Mouse (Mus musculus) stomach, adult 2 months (tissue): ENCODE data around the gene Chst2. TPM values are rescaled to one million over a fixed set of nuclear protein-coding genes. Genes with fewer than 3 reads are reported as not detected.

ENCODE experiments used
- polyA plus RNA-seq: library from polyadenylated mRNA; depleted of rRNA; stranded (reverse); fragments of >200 nt; gene quantifications from 2 replicates; pipeline ENCODE4 v1.2.3, GENCODE M21; 2012; rRNA removed

Gene Chst2
- 0.58 and 0.60 TPM in 2 replicates for polyA plus RNA-seq

DNA sequence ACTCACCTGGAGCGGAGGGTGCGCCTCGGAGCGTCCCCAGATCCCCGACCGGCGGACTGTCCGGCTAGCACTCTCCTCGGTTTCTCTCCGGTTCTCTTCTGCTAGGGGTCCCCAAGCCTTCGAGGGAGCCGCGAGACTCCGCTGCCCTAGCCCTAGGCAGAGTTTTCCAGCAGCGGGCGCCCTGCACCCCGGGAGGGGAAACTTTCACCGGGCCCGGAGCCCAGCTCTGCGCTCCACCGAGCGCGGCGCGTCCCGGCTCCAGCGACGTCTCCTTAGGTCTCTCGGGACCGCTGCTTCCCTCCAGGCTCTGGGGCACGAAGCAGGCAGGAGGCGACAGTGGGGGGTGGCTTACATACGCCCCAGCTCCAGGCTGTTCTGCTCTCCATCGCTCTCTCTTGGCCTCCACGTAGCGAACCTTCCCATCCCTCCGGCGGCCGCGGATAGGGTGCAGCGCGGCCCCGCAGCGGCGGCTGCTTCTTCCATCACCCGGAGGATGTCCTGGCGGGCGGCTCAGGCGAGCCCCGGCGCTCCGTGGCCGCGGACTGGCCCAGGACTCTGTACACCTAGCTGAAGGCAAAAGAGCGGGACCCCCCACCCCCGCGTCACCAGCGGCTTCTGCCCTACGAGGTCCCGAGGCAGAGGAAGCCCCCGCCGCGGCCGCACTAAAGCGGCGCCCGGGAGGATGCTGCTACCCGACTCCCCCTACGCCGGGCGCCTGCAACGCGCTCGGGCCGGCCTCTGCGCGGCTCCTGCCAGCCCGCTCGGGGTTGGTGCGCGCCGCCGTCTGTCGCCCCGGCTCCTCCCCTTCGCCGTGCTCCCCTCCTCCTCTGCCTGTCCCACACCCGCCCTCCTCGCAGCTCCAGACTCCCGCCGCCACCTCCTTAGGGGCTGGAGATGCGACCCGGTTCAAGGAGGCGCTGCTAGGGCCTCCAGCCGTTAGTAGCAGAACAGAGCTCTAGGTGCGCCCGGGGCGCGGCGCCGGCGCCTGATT is at the start of gene Chst2:
TSS of gene Chst2 (minus strand) at position 152 of the 991 bp plus-strand sequence.

Other genes with a start within 250 kb of the Chst2 start
- gene U2surp, start 105.3 kb upstream of the Chst2 start, polyA plus RNA-seq, result 0.12 and 0.30 TPM in 2 replicates
- 0.05 and 0.26 TPM in 2 replicates for gene Paqr9, start 152.9 kb upstream of the Chst2 start, polyA plus RNA-seq
- 0.31 and 0.32 TPM in 2 replicates for gene Pcolce2, start 230.9 kb upstream of the Chst2 start, polyA plus RNA-seq